Mouse (Mus musculus): Measurements from ENCODE around the gene Cdkn1b. TPM values are rescaled to one million over a fixed set of nuclear protein-coding genes. Genes with fewer than 3 reads are reported as not detected.

Gene Cdkn1b
- polyA plus RNA-seq, 1 experiment from 2014 or later, result 20.4 TPM

DNA sequence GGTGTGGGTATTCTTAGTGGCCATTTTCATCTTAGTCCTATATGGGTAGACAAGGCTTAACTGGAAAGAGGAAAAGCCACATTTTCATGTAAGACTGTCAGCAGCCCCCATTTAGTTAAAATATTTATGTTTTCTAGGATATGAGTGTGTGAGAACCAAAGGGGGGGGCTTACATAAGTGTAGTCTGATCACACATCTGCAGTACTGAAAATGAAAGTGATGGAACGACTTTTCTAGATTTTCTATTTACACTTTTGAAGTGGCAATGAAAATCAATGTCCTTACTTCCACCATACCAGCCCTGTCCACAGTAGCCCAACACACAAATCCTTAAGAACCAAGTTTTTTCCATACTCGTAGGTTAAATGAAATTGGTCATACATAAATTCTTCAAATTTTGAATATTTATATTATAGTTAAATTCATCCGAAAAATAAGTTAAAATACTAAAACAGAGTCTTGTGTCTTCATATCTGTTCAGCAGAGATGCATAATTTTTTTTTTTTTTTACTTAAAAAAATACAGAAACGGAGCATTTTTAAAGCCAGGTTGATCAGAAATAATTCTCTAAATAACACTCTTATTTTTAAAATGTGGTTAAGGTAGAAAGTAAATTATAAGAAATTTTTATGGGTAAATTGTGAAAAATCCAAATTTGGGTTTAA lies 5.6 kb downstream of the Cdkn1b start:
- Histone ChIP-seq H3K4me3 (no peak overlapping the region), H3K9ac (no peak overlapping the region), H3K9me3 (no peaks in the 10 kb centered on the region), H3K4me1 (peaks cover 50% of the 10 kb centered on the region), H3K36me3 (peaks cover 15% of the 10 kb centered on the region; the same call in 1 of the 2 replicates), H3K27me3 (no peaks in the 10 kb centered on the region), H3K27ac (no peak overlapping the region), H3K4me2 (replicated peaks) (peak overlapping the region; percentile 21; the same call in 1 of the 2 replicates)
- ATAC-seq (ENCODE audit: low FRiP score, low read depth), result no peak
- WGBS, result 72% methylated on average over 4 of the region's 4 CpGs

DNA sequence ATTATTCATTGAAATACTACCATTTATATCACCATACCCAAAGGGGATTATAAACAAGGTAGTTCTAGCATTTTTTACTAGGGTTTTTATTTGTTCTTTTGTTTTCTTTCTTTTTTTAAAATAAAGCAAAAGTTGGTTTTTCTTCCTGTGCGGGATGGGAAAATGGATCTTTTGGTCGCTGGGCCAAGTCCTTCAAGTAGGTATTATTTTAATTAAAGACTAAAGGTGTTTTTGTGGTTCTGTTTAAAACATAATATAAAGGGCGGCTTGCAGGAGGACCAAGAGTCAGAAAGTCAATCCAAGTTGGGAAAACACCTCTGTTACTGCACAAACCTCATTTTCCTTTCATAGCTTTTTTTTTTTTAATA lies 6.1 kb downstream of the Cdkn1b start:
- H3K36me3 ChIP-seq, result peaks cover 15% of the 10 kb centered on the region; the same call in 1 of the 2 replicates
- peaks cover 55% of the 10 kb centered on the region for H3K4me1 ChIP-seq
- H3K4me2 ChIP-seq (replicated peaks), result peak overlapping the region; percentile 89
- H3K27me3 ChIP-seq, result no peaks in the 10 kb centered on the region
- ATAC-seq (ENCODE audit: low FRiP score, low read depth), result no peak
- H3K27ac ChIP-seq, result peak overlapping the region; percentile 99
- peak overlapping the region; percentile 87 for H3K9ac ChIP-seq
- H3K4me3 ChIP-seq, result peak overlapping the region; percentile 56
- 18% methylated on average over 3 of the region's 3 CpGs for WGBS
- no peaks in the 10 kb centered on the region for H3K9me3 ChIP-seq

DNA sequence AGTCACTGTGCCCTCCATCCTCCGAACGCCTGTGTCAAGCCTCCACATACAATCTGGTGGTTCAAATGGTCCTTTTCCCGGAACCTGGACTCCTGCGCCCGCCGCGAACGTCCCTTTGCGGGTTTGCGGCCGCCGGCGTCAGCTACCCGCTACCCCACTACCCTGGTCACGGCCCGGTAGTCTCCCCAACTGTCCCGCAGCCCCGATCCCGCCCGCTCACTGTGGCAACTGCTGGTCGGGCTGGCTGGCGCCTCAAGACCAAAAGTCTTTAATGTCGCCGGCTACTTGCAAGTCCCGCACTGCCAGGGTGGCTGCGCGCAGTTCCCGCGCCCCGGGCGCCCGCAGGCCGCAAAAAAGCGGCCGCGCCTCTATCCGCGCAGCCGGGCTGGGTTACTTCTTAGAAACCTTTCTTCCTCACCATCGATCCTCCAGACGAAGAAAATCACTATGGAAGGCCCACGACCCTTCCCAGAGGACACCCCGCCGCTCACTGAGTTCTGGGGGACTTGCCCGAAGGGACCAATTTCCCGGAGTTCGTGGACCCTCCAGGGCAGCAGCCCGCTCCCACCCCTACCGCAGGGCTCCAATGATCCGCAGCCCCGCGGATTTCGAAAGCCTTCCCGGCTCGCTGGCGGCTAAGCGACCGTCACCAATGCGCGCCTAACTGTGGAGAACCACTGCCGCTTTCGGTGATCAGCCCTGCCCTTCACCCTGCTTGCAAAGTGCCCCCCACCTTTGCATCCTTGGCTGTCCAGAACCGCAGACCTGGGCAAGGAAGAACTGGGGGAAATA lies 6.8 kb downstream of the Cdkn1b start:
- Histone ChIP-seq H3K9ac (peak overlapping the region; percentile 87), H3K27me3 (no peaks in the 10 kb centered on the region), H3K4me3 (peak overlapping the region; percentile 56), H3K36me3 (peaks cover 14% of the 10 kb centered on the region; the same call in 1 of the 2 replicates), H3K27ac (peak overlapping the region; percentile 99), H3K9me3 (no peaks in the 10 kb centered on the region), H3K4me1 (peaks cover 53% of the 10 kb centered on the region), H3K4me2 (replicated peaks) (peak overlapping the region; percentile 89)
- ATAC-seq (ENCODE audit: low FRiP score, low read depth), result no peak
- WGBS, result under 1% methylated on average over 63 of the region's 63 CpGs

DNA sequence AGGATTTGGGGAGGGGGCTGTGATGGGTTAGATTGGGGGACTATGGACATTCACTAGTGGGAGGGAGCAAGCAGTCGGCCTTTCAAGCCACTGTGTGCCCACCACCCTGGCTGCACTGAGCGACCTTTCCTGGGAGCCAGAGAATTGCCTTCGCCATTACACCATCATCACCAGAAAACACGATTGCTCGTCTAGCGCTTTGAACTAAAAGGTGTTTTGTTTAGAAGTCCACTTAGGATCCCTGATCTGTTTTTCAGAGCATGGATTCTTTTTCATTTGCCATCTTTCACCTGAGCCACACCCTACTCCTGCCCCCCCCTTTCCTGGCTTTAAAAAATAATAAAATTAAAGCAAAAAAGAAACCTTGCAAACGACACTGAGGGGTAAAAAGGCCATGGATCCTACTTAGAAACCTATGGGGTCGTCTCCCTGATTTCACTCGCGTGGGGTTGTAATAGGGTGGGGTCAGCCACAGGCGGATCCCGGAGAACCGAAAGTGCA lies 7.4 kb downstream of the Cdkn1b start:
- no peak for ATAC-seq (ENCODE audit: low FRiP score, low read depth)
- peak overlapping the region; percentile 87 for H3K9ac ChIP-seq
- H3K9me3 ChIP-seq, result no peaks in the 10 kb centered on the region
- H3K4me3 ChIP-seq, result peak overlapping the region; percentile 56
- H3K27me3 ChIP-seq, result no peaks in the 10 kb centered on the region
- peaks cover 49% of the 10 kb centered on the region for H3K4me1 ChIP-seq
- peak overlapping the region; percentile 89 for H3K4me2 ChIP-seq (replicated peaks)
- under 1% methylated on average over 13 of the region's 13 CpGs for WGBS
- H3K36me3 ChIP-seq, result peaks cover 8% of the 10 kb centered on the region; the same call in 1 of the 2 replicates
- H3K27ac ChIP-seq, result peak overlapping the region; percentile 99

DNA sequence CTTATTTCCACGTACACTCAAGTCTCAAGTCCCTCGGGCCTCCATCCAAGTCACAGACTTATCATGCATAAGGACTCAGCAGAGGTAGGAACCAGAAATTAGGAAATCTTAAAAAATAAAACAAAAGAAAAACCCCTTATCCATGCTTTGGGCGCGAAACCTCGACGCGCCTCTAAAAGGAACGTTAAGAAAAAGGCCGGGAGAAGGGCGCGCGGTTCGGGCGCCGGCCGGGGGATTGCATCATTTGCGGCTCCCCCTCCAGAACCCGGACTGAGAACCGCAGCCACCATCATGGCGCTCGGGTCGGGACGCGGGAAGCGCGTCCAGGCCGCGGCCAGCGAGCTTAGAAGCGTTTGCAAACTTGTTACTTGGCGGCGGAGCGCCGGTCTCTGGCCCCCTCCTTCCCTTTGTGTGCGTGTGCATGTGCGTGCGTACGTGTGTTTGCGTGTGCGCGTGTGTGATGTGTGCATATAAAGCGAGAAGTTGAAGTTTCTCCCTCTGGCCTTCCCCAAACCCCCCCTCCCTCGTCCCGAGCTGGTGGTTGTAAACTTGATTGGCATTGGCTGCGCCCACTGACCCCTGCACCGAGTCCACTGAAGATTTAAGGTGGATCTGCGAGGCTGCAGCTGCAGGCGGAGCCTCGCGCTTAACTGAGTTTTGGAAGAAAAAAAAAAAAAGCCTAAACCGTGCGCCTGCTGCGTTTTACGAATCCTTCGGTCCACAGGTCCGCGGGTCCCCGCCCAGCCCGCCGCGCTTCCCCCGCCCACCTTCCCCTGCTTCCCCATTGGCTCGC lies 8.1 kb downstream of the Cdkn1b start:
- peak overlapping the region; percentile 87 for H3K9ac ChIP-seq
- peak overlapping the region; percentile 99 for H3K27ac ChIP-seq
- H3K4me3 ChIP-seq, result peak overlapping the region; percentile 56
- WGBS, result under 1% methylated on average over 63 of the region's 63 CpGs
- no peaks in the 10 kb centered on the region for H3K27me3 ChIP-seq
- peak overlapping the region; percentile 89 for H3K4me2 ChIP-seq (replicated peaks)
- H3K9me3 ChIP-seq, result no peaks in the 10 kb centered on the region
- peaks cover 8% of the 10 kb centered on the region; the same call in 1 of the 2 replicates for H3K36me3 ChIP-seq
- peak; percentile 95 for ATAC-seq (ENCODE audit: low FRiP score, low read depth)
- H3K4me1 ChIP-seq, result peaks cover 47% of the 10 kb centered on the region

DNA sequence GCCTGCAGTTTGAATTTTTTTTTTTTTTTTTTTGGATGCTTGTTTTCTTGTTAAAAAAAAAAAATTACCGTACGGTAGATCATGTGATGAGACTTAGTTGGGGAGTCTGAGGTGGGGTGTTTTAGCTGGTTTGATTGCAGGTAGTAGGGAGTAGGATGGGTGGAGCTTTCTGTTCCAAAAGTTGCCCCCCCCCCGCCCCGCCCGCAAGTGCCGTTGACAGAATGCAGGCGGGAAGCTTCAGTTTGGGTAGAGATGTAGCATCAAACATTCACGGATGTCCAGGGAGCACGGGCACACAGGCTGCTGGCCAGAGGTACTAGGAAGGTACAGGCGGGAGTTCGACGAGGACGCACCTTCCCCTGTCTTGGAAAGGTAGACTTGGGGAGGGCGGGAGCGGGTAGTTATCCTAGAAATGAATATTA lies 8.7 kb downstream of the Cdkn1b start:
- WGBS, result under 1% methylated on average over 15 of the region's 15 CpGs
- Histone ChIP-seq H3K4me1 (peaks cover 41% of the 10 kb centered on the region), H3K27ac (peak overlapping the region; percentile 80), H3K9me3 (no peaks in the 10 kb centered on the region), H3K4me3 (peak overlapping the region; percentile 56), H3K4me2 (replicated peaks) (peak overlapping the region; percentile 89), H3K36me3 (peaks cover 4% of the 10 kb centered on the region; the same call in 1 of the 2 replicates), H3K9ac (peak overlapping the region; percentile 72), H3K27me3 (no peaks in the 10 kb centered on the region)
- peak; percentile 38 for ATAC-seq (ENCODE audit: low FRiP score, low read depth)

DNA sequence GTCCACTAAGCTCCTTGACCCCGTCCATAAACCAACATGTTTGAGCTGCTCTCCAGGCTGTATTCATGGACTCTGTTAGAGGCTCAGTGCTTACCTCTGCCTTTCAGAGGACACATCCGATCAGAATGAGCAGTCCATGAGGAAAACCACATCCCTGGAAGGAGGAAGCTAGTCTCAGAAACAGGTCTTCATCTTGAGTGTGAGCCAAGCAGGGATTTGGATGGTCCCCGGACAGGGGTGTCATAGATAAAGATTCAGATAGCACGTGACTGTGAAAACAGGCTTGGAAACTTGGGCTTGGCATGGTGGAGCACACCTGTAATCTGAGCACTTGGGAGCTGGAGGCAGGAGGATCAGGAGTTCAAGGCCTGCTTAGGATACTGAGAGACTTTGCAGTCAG lies 9.7 kb downstream of the Cdkn1b start:
- no peak for ATAC-seq (ENCODE audit: low FRiP score, low read depth)
- H3K27me3 ChIP-seq, result no peaks in the 10 kb centered on the region
- peak overlapping the region; percentile 36 for H3K9ac ChIP-seq
- no peaks in the 10 kb centered on the region for H3K9me3 ChIP-seq
- peak overlapping the region; percentile 89 for H3K4me2 ChIP-seq (replicated peaks)
- peak overlapping the region; percentile 52; the same call in 1 of the 2 replicates for H3K27ac ChIP-seq
- H3K4me1 ChIP-seq, result peaks cover 40% of the 10 kb centered on the region
- H3K4me3 ChIP-seq, result peak overlapping the region; percentile 56
- 57% methylated on average over 4 of the region's 4 CpGs for WGBS
- H3K36me3 ChIP-seq, result no peaks in the 10 kb centered on the region

DNA sequence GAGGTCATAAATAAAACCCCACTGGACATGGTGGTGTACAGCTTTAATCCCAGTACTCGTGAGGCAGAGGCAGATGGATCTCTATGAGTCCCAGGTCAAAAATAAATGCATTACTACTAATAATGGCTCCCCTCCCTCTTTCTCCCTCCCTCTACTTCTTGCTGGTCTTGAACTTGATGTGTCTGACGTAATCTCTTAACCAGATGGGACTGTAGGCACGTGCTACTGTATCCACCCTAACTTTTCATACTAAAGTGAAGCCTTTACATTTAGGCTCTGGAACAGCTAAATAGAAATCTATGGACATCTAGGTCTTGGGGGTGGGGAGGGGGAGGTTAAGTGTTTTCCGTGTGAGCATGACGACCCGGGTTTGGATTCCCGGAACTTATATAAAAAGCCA lies 10.2 kb downstream of the Cdkn1b start:
- Histone ChIP-seq H3K36me3 (no peaks in the 10 kb centered on the region), H3K4me1 (peaks cover 40% of the 10 kb centered on the region), H3K4me2 (replicated peaks) (peak overlapping the region; percentile 89), H3K9me3 (no peaks in the 10 kb centered on the region), H3K9ac (no peak overlapping the region), H3K27ac (no peak overlapping the region), H3K4me3 (peak overlapping the region; percentile 56), H3K27me3 (no peaks in the 10 kb centered on the region)
- WGBS, result 73% methylated on average over 7 of the region's 7 CpGs
- ATAC-seq (ENCODE audit: low FRiP score, low read depth), result no peak

DNA sequence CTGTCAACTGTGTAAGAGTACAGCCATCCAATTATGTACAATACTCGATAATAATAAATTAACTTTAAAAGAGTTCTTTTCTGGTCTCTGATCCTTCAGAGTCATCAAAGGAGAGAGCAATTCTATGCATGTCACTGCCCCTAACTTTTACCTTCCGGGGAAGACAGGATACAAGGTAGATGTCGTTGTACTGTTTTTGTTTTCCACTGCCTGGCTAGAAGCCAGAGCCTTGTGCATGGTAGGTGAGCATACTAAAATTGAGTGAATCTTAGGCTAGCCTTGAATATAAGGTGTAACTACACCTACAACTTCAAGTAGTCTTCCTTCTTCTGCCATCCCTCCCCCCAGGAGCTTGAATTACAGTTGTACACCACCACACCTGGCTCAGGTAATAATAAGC lies 10.9 kb downstream of the Cdkn1b start:
- no peaks in the 10 kb centered on the region for H3K9me3 ChIP-seq
- 0 out of 2 replicates have a peak overlapping the region, but pooled peaks have one; percentile 89 for H3K4me2 ChIP-seq (replicated peaks)
- H3K4me1 ChIP-seq, result peaks cover 37% of the 10 kb centered on the region
- no peak overlapping the region for H3K9ac ChIP-seq
- no peak overlapping the region for H3K4me3 ChIP-seq
- no peaks in the 10 kb centered on the region for H3K36me3 ChIP-seq
- H3K27ac ChIP-seq, result no peak overlapping the region
- no peak for ATAC-seq (ENCODE audit: low FRiP score, low read depth)
- 84% methylated on average over 3 of the region's 3 CpGs for WGBS
- H3K27me3 ChIP-seq, result no peaks in the 10 kb centered on the region

DNA sequence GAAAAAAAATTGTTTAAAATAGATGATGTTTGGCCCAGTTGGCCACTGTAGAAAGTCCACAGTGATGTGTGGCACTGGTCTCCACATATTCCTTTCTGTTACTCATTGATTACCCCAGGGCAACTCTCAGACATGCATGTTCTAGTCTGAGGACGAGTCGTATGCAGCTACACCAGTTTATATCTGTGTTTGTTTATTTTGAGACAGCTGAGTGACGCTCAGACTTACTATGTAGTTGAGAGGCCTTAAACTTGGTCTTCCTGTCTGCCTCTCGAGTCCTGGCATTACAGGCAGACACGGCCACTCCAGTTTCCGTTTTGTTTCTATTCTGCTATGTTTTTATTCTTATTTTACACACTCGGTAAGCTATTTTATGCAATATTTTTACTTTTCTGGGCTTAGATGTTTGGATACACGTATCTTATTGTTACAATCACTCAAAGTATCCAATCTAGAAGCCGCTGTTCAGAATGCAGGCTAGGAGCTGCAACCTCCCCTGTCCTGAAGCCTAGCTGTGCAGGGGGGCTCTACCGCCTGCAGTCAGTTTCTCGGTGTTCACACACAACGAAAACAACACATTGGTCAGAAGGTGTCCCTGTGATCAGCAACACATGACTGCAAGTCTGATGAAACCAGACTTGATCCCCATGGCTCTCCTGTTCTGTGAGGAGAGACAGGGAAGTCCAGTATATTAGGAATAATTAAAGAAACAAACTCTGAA lies 12.4 kb downstream of the Cdkn1b start:
- H3K4me1 ChIP-seq, result peaks cover 25% of the 10 kb centered on the region
- no peaks in the 10 kb centered on the region for H3K9me3 ChIP-seq
- WGBS, result 70% methylated on average over 12 of the region's 12 CpGs
- H3K4me2 ChIP-seq (replicated peaks), result peak overlapping the region; percentile 23; the same call in 1 of the 2 replicates
- H3K36me3 ChIP-seq, result no peaks in the 10 kb centered on the region; the same call in 1 of the 2 replicates
- 0 out of 2 replicates have a peak overlapping the region, but pooled peaks have one; percentile 39 for H3K9ac ChIP-seq
- no peak overlapping the region for H3K27ac ChIP-seq
- no peak overlapping the region for H3K4me3 ChIP-seq
- no peak for ATAC-seq (ENCODE audit: low FRiP score, low read depth)
- H3K27me3 ChIP-seq, result no peaks in the 10 kb centered on the region

DNA sequence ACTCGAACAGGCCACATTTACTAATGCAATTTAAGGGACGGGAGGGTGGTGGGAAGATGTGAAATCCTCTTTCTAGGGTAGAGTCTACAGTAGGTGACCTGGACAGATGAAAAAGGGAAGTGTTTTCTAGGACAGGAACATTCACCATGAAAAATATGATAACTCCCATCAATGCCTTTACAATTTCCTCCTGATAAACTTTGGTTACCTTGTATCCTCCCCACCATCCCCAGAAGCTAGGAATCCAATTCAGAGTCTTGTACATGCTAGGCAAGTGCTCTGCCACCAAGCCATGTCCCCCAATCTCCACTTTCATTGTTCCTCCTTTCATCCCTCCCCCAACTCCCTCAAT lies 13.0 kb downstream of the Cdkn1b start:
- H3K9me3 ChIP-seq, result no peaks in the 10 kb centered on the region
- H3K4me3 ChIP-seq, result no peak overlapping the region
- H3K36me3 ChIP-seq, result no peaks in the 10 kb centered on the region; the same call in 1 of the 2 replicates
- no peak for ATAC-seq (ENCODE audit: low FRiP score, low read depth)
- no peaks in the 10 kb centered on the region for H3K27me3 ChIP-seq
- H3K4me1 ChIP-seq, result peaks cover 22% of the 10 kb centered on the region
- H3K9ac ChIP-seq, result no peak overlapping the region
- 72% methylated on average over 2 of the region's 2 CpGs for WGBS
- H3K27ac ChIP-seq, result no peak overlapping the region
- H3K4me2 ChIP-seq (replicated peaks), result no peak overlapping the region
